Mouse (Mus musculus) liver, embryonic 15.5 days (tissue): Measurements from ENCODE around the gene Zfp512b. TPM values are rescaled to one million over a fixed set of nuclear protein-coding genes. Genes with fewer than 3 reads are reported as not detected.

Experiments used
- ATAC-seq: fragments of 200-750 bp; cut with Nextera tagmentation; 2 replicates; pipeline ENCODE4 v1.8.0; 2017; ENCODE audit warnings: moderate number of reproducible peaks, mild to moderate bottlenecking, moderate library complexity; ENCODE audit not compliant: insufficient read depth
- H3K27ac ChIP-seq: fragments of 300-500 bp; sonication (generic); replicated peaks from 2 replicates; pipeline ENCODE4 v1.5.1; 2015; ENCODE audit warnings: mild to moderate bottlenecking, inconsistent platforms
- H3K27me3 ChIP-seq: fragments of 300-500 bp; sonication (generic); 2 replicates; pipeline ENCODE4 v1.6.1; 2015; ENCODE audit warnings: mild to moderate bottlenecking, inconsistent platforms
- H3K36me3 ChIP-seq: fragments of 300-500 bp; sonication (generic); replicated peaks from 2 replicates; pipeline ENCODE4 v1.6.1; 2015; ENCODE audit warnings: moderate library complexity, mild to moderate bottlenecking, inconsistent platforms
- H3K4me1 ChIP-seq: fragments of 300-500 bp; sonication (generic); replicated peaks from 2 replicates; pipeline ENCODE4 v1.6.1; 2015; ENCODE audit warnings: inconsistent platforms
- H3K4me2 ChIP-seq: fragments of 300-500 bp; sonication (generic); 2 replicates; pipeline ENCODE4 v1.6.1; 2015; ENCODE audit warnings: moderate library complexity, mild to moderate bottlenecking, inconsistent platforms
- H3K4me3 ChIP-seq: fragments of 300-500 bp; sonication (generic); replicated peaks from 2 replicates; pipeline ENCODE4 v1.5.1; 2015; ENCODE audit warnings: mild to moderate bottlenecking, inconsistent platforms
- H3K9ac ChIP-seq: fragments of 300-500 bp; sonication (generic); 2 replicates; pipeline ENCODE4 v1.6.1; 2015; ENCODE audit warnings: moderate library complexity, mild to moderate bottlenecking, inconsistent platforms
- H3K9me3 ChIP-seq: fragments of 300-500 bp; sonication (generic); replicated peaks from 2 replicates; pipeline ENCODE4 v1.6.1; 2016; ENCODE audit warnings: inconsistent platforms
- WGBS: fragments of 180-500 bp; shearing (Covaris S2); methylation state at CpG from one replicate; pipeline ENCODE4 v1.1.7; 2015; ENCODE audit warnings: mixed read lengths; ENCODE audit not compliant: insufficient replicate concordance; 5-methylcytosine and 5-hydroxymethylcytosine counted together
- microRNA-seq: library from miRNA; unstranded; fragments of <30 nt; microRNA quantifications from one replicate; pipeline ENCODE4, GENCODE M21; 2016
- polyA plus RNA-seq: library from polyadenylated mRNA; unstranded; fragments of >200 nt; fragmentation: Nextera tagmentation; extraction: Ambion mirVana; gene quantifications from 2 replicates; pipeline ENCODE4 v1.2.1, GENCODE M21; 2015

Gene Zfp512b
- polyA plus RNA-seq, 1 experiment from 2014 or later = 9.3 TPM

DNA sequence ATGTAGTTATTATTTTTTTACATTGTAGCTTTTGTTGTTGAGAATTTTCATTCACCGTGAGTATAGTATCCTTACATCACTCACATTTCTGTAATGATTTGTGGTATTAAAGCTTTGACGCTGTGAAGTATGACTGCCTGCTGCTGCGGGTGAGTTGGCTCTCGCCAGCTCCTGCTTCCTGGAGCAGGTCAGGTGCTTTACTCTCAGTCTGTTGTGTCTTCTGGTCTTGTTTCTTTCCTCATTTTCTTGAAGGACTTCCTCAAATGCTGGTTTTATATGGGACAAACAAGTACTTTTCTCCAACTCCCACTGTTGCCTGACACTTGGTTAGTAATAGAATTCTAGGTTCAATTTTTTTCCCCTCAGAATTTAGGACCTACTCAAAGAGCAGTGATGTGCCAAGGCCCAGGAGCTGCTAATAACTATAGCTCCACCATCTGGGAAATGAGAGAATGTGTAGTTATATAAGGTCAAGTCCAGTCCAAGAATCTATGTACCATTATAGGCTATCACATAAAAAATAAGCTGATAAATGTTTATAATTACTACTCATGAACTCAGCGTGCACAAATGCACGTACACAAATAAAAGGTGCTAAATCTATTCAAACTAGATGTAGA, 50.7 kb downstream of the Zfp512b start:
- Histone ChIP-seq H3K27ac (no peak overlapping the region), H3K4me3 (no peak overlapping the region), H3K27me3 (no peaks in the 10 kb centered on the region), H3K4me2 (no peak overlapping the region), H3K4me1 (peaks cover 29% of the 10 kb centered on the region), H3K9me3 (no peaks in the 10 kb centered on the region), H3K36me3 (peaks cover 14% of the 10 kb centered on the region), H3K9ac (no peak overlapping the region)
- WGBS = 72% methylated on average over 6 of the region's 6 CpGs
- ATAC-seq = no peak

DNA sequence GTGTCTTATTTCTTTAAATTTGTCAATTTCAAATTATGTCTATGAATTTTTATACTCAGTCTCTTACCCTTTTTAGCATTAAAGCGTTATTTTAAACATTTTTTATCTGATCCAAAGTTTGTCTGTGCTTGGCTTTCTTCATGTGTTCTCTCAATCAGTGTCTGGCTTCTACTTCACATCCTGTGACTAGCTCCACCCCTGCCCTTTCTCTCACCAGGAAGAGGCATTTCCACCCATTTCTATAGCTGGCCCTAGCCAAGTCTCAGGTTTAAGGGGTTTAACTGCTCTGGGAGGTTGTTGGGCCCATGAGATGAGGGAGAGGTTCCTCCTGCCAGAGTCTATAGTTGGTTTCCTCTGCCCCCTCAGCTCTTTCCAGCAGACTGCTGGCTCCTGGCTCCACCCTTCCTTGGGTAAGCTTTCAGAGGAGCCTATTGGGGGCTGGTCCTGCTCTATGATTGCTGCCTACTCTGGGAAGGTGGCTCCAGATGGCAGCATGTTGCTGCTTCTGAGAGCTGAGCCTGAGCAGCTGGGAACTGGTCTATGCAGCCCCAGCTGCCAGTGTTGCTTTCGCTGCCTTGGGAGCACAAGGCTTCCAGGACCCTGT, 55.1 kb downstream of the Zfp512b start:
- no peak overlapping the region for H3K9ac ChIP-seq
- H3K9me3 ChIP-seq = no peaks in the 10 kb centered on the region
- ATAC-seq = peak; percentile 62
- peak overlapping the region; percentile 17 for H3K4me2 ChIP-seq
- no peaks in the 10 kb centered on the region for H3K27me3 ChIP-seq
- H3K4me1 ChIP-seq = peaks cover 25% of the 10 kb centered on the region
- peak overlapping the region; percentile 73 for H3K27ac ChIP-seq
- WGBS = 35% methylated on average over 2 of the region's 2 CpGs
- no peak overlapping the region for H3K4me3 ChIP-seq
- H3K36me3 ChIP-seq = peaks cover 10% of the 10 kb centered on the region

DNA sequence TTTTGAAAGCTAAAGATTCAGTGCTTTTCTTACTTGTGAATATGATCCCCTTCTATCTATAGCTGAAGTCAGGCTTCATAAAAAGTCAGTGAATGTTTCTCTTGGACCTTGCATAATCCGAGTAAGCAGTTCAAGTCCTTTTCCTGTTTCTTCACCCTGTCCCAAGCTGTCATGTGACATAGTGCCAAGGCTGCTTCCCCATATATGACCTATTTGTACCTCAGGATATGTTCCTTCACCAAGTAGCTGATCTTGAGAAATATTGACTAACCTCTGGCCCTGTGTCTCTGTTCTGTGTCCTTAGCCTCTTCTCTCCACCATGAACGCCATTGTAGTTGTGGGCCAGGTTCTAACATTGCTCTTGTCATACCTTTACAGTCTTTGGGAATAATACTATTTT, 56.2 kb downstream of the Zfp512b start:
- peak overlapping the region; percentile 59 for H3K27ac ChIP-seq
- no peak overlapping the region for H3K9ac ChIP-seq
- H3K4me1 ChIP-seq = peaks cover 25% of the 10 kb centered on the region
- H3K36me3 ChIP-seq = peaks cover 18% of the 10 kb centered on the region
- no peaks in the 10 kb centered on the region for H3K27me3 ChIP-seq
- ATAC-seq = peak; percentile 31; the same call in 1 of the 2 replicates
- no peak overlapping the region for H3K4me3 ChIP-seq
- WGBS = 66% methylated on average over 2 of the region's 2 CpGs
- H3K9me3 ChIP-seq = no peaks in the 10 kb centered on the region
- H3K4me2 ChIP-seq = no peak overlapping the region

DNA sequence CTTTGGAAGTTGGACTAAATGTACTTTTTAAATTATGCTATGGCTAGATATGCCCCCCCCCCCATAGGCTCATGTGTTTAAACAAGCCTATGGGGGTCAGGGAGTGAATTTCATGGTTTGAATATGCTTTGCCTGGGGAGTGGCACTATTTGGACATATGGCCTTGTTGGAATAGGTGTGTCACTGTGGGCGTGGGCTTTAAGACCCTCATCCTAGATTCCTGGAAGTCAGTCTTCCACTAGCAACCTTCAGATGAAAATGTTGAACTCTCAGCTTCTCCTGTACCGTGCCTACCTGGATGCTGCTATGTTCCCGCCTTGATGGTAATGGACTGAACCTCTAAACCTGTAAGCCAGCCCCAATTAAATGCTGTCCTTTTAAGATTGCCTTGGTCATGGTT, 60.0 kb downstream of the Zfp512b start:
- 77% methylated on average over 3 of the region's 3 CpGs for WGBS
- ATAC-seq = no peak
- H3K27me3 ChIP-seq = no peaks in the 10 kb centered on the region
- no peak overlapping the region for H3K4me3 ChIP-seq
- no peak overlapping the region for H3K27ac ChIP-seq
- H3K36me3 ChIP-seq = peaks cover 39% of the 10 kb centered on the region
- no peak overlapping the region for H3K4me2 ChIP-seq
- no peaks in the 10 kb centered on the region for H3K9me3 ChIP-seq
- H3K4me1 ChIP-seq = peaks cover 13% of the 10 kb centered on the region
- H3K9ac ChIP-seq = no peak overlapping the region

Small RNA genes within 50 kb of the gene (microRNA-seq; reads per million reads assigned to microRNA genes)
- gene Mir7006 = not detected

Other genes starting within 250 kb of the Zfp512b start
- gene Zgpat, start 227.9 kb downstream of the Zfp512b start, polyA plus RNA-seq = 12.0 and 12.1 TPM in 2 replicates
- 21.1 and 23.2 TPM in 2 replicates for gene Arfrp1, start 227.4 kb downstream of the Zfp512b start, polyA plus RNA-seq
- 6.2 and 7.4 TPM in 2 replicates for gene Lime1, start 212.7 kb downstream of the Zfp512b start, polyA plus RNA-seq
- 7.9 and 8.7 TPM in 2 replicates for gene Zbtb46, start 133.4 kb downstream of the Zfp512b start, polyA plus RNA-seq
- not detected in 2 replicates for gene Abhd16b, start 99.6 kb downstream of the Zfp512b start, polyA plus RNA-seq
- 67.3 and 68.4 TPM in 2 replicates for gene Tpd52l2, start 95.7 kb downstream of the Zfp512b start, polyA plus RNA-seq
- gene Dnajc5, start 72.3 kb downstream of the Zfp512b start, polyA plus RNA-seq = 27.7 and 29.8 TPM in 2 replicates
- 20.4 and 27.5 TPM in 2 replicates for gene Uckl1, start 7.9 kb downstream of the Zfp512b start, polyA plus RNA-seq
- 23.8 and 25.9 TPM in 2 replicates for gene Prpf6, start 935 bp downstream of the Zfp512b start, polyA plus RNA-seq
- 2.2 and 2.6 TPM in 2 replicates for gene Samd10, start 6.4 kb upstream of the Zfp512b start, polyA plus RNA-seq
- gene Gm29797, start 64.2 kb upstream of the Zfp512b start, polyA plus RNA-seq = not detected in 2 replicates
- 6.7 and 8.0 TPM in 2 replicates for gene Sox18, start 78.8 kb upstream of the Zfp512b start, polyA plus RNA-seq
- gene Tcea2, start 87.5 kb upstream of the Zfp512b start, polyA plus RNA-seq = 1.3 and 2.7 TPM in 2 replicates
- 22.3 and 22.4 TPM in 2 replicates for gene Rgs19, start 101.2 kb upstream of the Zfp512b start, polyA plus RNA-seq
- gene Lkaaear1, start 105.6 kb upstream of the Zfp512b start, polyA plus RNA-seq = not detected in 2 replicates
- 0.07 and 0.23 TPM in 2 replicates for gene Oprl1, start 122.2 kb upstream of the Zfp512b start, polyA plus RNA-seq
- not detected in 2 replicates for gene Myt1, start 170.5 kb upstream of the Zfp512b start, polyA plus RNA-seq
- 14.6 and 15.2 TPM in 2 replicates for gene Pcmtd2, start 245.1 kb upstream of the Zfp512b start, polyA plus RNA-seq